Mouse (Mus musculus): ENCODE measurements around the gene Clba1.

Gene Clba1

GRCm38 (mm10) chr12:112853050-112853729 lies 44.5 kb downstream of the Clba1 start:
- no peak for DNase-seq

- DNase-seq, result no peak
Measured at GRCm38 (mm10) chr12:112854610-112855333, 46.0 kb downstream of the Clba1 start.

GRCm38 (mm10) chr12:112856338-112856737 lies 47.6 kb downstream of the Clba1 start:
- DNase-seq, result no peak

GRCm38 (mm10) chr12:112857021-112857925 lies 48.5 kb downstream of the Clba1 start:
- no peak for DNase-seq

GRCm38 (mm10) chr12:112858581-112859336 lies 50.0 kb downstream of the Clba1 start:
- DNase-seq, result no peak

GRCm38 (mm10) chr12:112859930-112860329 lies 51.2 kb downstream of the Clba1 start:
- DNase-seq, result no peak

GRCm38 (mm10) chr12:112860765-112861164 lies 52.0 kb downstream of the Clba1 start:
- no peak for DNase-seq

GRCm38 (mm10) chr12:112861911-112862321 lies 53.2 kb downstream of the Clba1 start:
- DNase-seq, result no peak

- no peak for DNase-seq
Measured at GRCm38 (mm10) chr12:112864804-112865203, 56.1 kb downstream of the Clba1 start.
